16 mouse cellular contexts compared by ENCODE assay signal in the genomic region with DNA sequence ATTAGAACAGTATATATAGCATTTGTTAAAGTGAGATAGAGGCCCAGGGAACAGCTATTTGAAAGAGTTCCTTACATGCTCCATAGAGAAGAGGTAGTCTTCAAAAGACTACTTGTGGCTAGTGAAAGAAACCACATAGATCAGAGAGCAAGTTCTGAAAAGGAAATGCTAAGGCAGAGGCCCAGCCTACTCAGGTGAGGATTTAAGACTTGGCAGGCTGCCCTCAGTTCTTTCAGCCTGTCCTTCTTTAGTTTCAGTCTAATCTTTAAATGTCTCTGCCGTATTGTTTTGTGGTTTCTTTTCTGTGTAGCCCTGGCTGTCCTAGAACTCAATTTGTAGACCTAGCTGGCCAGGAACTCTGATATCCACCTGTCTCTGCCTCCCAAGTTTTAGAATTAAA.
DNase-seq lines count a peak whose midpoint lies in the region; TF ChIP-seq lines count a peak whose summit lies in the region.
"Had no signal": no experiment of that assay in that cellular context is flagged by ENCODE, and none has a peak within 500 bp of the region (broad histone marks: within the 10 kb centered on the region; RNA-seq: fewer than 3 reads in every experiment).

No protein-coding gene starts in this region.

- H3K4me1 ChIP-seq in MEL (ENCODE audit: control insufficient read depth in 1 of 2, insufficient read depth in 2 of 2, low read length in 2 of 2), result peaks cover 21 to 26% of the 10 kb centered on the region in 2 experiments
- H3K4me1 ChIP-seq: embryonic facial prominence, embryonic 15.5 days; limb, embryonic 12.5 days had no signal

- peak overlapping the region; percentile 49 for H3K27ac ChIP-seq in MEL (ENCODE audit: control insufficient read depth, low read depth, low read length)
- H3K27ac ChIP-seq: embryonic facial prominence, embryonic 15.5 days; heart, embryonic 13.5 days; limb, embryonic 12.5 days; liver, embryonic 14.5 days had no signal

- no peak for TF ChIP-seq RAD21 in MEL (IDR thresholded peaks at IDR 0.05; ENCODE audit: low read depth, low read length)

- DNase-seq in kidney, postnatal 14 days, result peak; percentile 27
- DNase-seq in kidney, adult 11 months, result no peak
- DNase-seq in A20 (ENCODE audit: low read depth, low spot score) (peak; percentile 16), MEL (ENCODE audit: low read depth, low spot score) (peak; percentile 93)
- peak; percentile 28 for DNase-seq in splenic B cell, adult 2 months (ENCODE audit: low read depth, low spot score)
- no peak for DNase-seq in layer of hippocampus, adult 9-11 months
- DNase-seq in adrenal gland, adult (ENCODE audit: inconsistent age in 2 of 2, low spot score in 1 of 2), result no peak
- DNase-seq: cerebellum, adult 11 months; cerebellum, postnatal 36 days; heart, postnatal 4 days; lung, postnatal 14 days had no signal

- H3K4me3 ChIP-seq in MEL (ENCODE audit: control insufficient read depth in 1 of 2, insufficient read depth in 1 of 2, low read depth in 2 of 2, low read length in 2 of 2), result no peak overlapping the region; a peak in 1 of 4 replicates
- H3K4me3 ChIP-seq: embryonic facial prominence, embryonic 15.5 days; heart, embryonic 13.5 days; limb, embryonic 12.5 days had no signal

- peak; percentile 43 to 62; a peak in 3 of 4 replicates for TF ChIP-seq EP300 in MEL (IDR thresholded peaks at IDR 0.05; ENCODE audit: low read depth in 1 of 2, low read length in 2 of 2)

- no peaks in the 10 kb centered on the region for H3K27me3 ChIP-seq in MEL (ENCODE audit: control insufficient read depth in 1 of 2, insufficient read depth in 2 of 2, low read length in 2 of 2)
- no peaks in the 10 kb centered on the region for H3K27me3 ChIP-seq in splenic B cell, adult 2 months (ENCODE audit: control insufficient read depth, insufficient read depth, low read length, poor library complexity, severe bottlenecking)
- H3K27me3 ChIP-seq: embryonic facial prominence, embryonic 15.5 days; heart, embryonic 13.5 days; limb, embryonic 12.5 days; Patski had no signal

- no peaks in the 10 kb centered on the region for H3K9me3 ChIP-seq in MEL (replicated peaks; ENCODE audit: insufficient read depth, low read length)

- no peak overlapping the region for H3K9ac ChIP-seq in MEL (ENCODE audit: control insufficient read depth, low read depth, low read length, poor library complexity, severe bottlenecking)
- H3K9ac ChIP-seq: embryonic facial prominence, embryonic 15.5 days; heart, embryonic 13.5 days; limb, embryonic 12.5 days; liver, embryonic 14.5 days had no signal

- TF ChIP-seq POLR2A in MEL (IDR thresholded peaks at IDR 0.05; ENCODE audit: control insufficient read depth in 1 of 2, insufficient read depth in 1 of 2, low read depth in 1 of 2, low read length in 2 of 2, poor library complexity in 1 of 2), result no peak

- TF ChIP-seq CTCF in MEL (IDR thresholded peaks at IDR 0.05 in 2 of 3, conservative IDR thresholded peaks at IDR 0.05 in 1 of 3; ENCODE audit: control insufficient read depth in 1 of 3, insufficient read depth in 1 of 3, low read depth in 2 of 3, low read length in 3 of 3, poor library complexity in 1 of 3, severe bottlenecking in 1 of 3), result no peak

- H3K79me2 ChIP-seq in MEL (ENCODE audit: control insufficient read depth, insufficient read depth, low read length, poor library complexity), result no peaks in the 10 kb centered on the region

- peaks cover 0 to 32% of the 10 kb centered on the region in 2 experiments; a peak in 3 of 4 replicates for H3K36me3 ChIP-seq in MEL (ENCODE audit: control insufficient read depth in 1 of 2, insufficient read depth in 2 of 2, low read length in 2 of 2)
- no peaks in the 10 kb centered on the region for H3K36me3 ChIP-seq in splenic B cell, adult 2 months (ENCODE audit: control insufficient read depth, insufficient read depth, low read length, poor library complexity, severe bottlenecking)
- H3K36me3 ChIP-seq: embryonic facial prominence, embryonic 15.5 days; limb, embryonic 12.5 days had no signal

TF ChIP-seq in MEL, 35 proteins besides CTCF, POLR2A, EP300 and RAD21:
- TF ChIP-seq SIN3A (IDR thresholded peaks at IDR 0.05; ENCODE audit: low read length), result peak; percentile 58; the same call in 1 of the 2 replicates
- peak; percentile 76 for TF ChIP-seq TBP (IDR thresholded peaks at IDR 0.05; ENCODE audit: low read depth, low read length)
- TF ChIP-seq ETS1 (IDR thresholded peaks at IDR 0.05; ENCODE audit: low read depth, low read length), result peak; percentile 72; the same call in 1 of the 2 replicates
- no peak for TF ChIP-seq CHD1 (IDR thresholded peaks at IDR 0.05; ENCODE audit: low read depth, low read length)
- TF ChIP-seq CHD2 (IDR thresholded peaks at IDR 0.05; ENCODE audit: low read length), result no peak
- no peak for TF ChIP-seq E2F4 (IDR thresholded peaks at IDR 0.05; ENCODE audit: borderline replicate concordance, low read depth, low read length)
- TF ChIP-seq POLR2AphosphoS5 (IDR thresholded peaks at IDR 0.05; ENCODE audit: borderline replicate concordance, low read depth, low read length), result no peak
- no peak for TF ChIP-seq MAX (IDR thresholded peaks at IDR 0.05; ENCODE audit: low read length)
- TF ChIP-seq USF1 (IDR thresholded peaks at IDR 0.05; ENCODE audit: low read depth, low read length), result no peak
- peak; percentile 64; the same call in 1 of the 2 replicates for TF ChIP-seq BHLHE40 (IDR thresholded peaks at IDR 0.05; ENCODE audit: borderline replicate concordance, low read depth, low read length)
- no peak for TF ChIP-seq SMC3 (IDR thresholded peaks at IDR 0.05; ENCODE audit: low read depth, low read length)
- TF ChIP-seq GATA1 (IDR thresholded peaks at IDR 0.05; ENCODE audit: low read depth, low read length), result peak; percentile 47; the same call in 1 of the 2 replicates
- TF ChIP-seq KAT2A (conservative IDR thresholded peaks at IDR 0.05; ENCODE audit: low read depth, low read length), result no peak
- TF ChIP-seq RCOR1 (IDR thresholded peaks at IDR 0.05; ENCODE audit: low read depth, low read length), result no peak; the same call in 1 of the 2 replicates
- TF ChIP-seq MAZ (IDR thresholded peaks at IDR 0.05; ENCODE audit: low read depth, low read length), result no peak
- no peak; the same call in 1 of the 2 replicates for TF ChIP-seq MAFK (IDR thresholded peaks at IDR 0.05; ENCODE audit: borderline replicate concordance, low read depth, low read length)
- TF ChIP-seq MXI1 (IDR thresholded peaks at IDR 0.05; ENCODE audit: low read depth, low read length), result no peak
- TF ChIP-seq GABPA (IDR thresholded peaks at IDR 0.05; ENCODE audit: low read depth, low read length), result no peak
- 0 out of 2 replicates have a peak, but pooled peaks have one; percentile 5 for TF ChIP-seq NRF1 (IDR thresholded peaks at IDR 0.05; ENCODE audit: insufficient read depth, low read depth, low read length, poor library complexity, severe bottlenecking)
- 0 out of 2 replicates have a peak, but pooled peaks have one; percentile 26 for TF ChIP-seq ELF1 (IDR thresholded peaks at IDR 0.05; ENCODE audit: low read depth, low read length)
- no peak for TF ChIP-seq MYB (IDR thresholded peaks at IDR 0.05; ENCODE audit: low read depth, low read length)
- no peak for TF ChIP-seq ZMIZ1 (IDR thresholded peaks at IDR 0.05; ENCODE audit: low read depth, low read length)
- TF ChIP-seq USF2 (IDR thresholded peaks at IDR 0.05; ENCODE audit: borderline replicate concordance in 1 of 2, insufficient read depth in 1 of 2, low read depth in 1 of 2, low read length in 2 of 2), result no peak
- no peak for TF ChIP-seq JUND (IDR thresholded peaks at IDR 0.05; ENCODE audit: low read depth, low read length)
- TF ChIP-seq MYC (IDR thresholded peaks at IDR 0.05; ENCODE audit: low read depth, low read length), result no peak
- TF ChIP-seq MEF2A (IDR thresholded peaks at IDR 0.05; ENCODE audit: extremely low read depth, insufficient replicate concordance, low read depth, low read length, poor library complexity, severe bottlenecking), result no peak
- TF ChIP-seq ZKSCAN1 (IDR thresholded peaks at IDR 0.05; ENCODE audit: low read depth, low read length), result no peak
- no peak for TF ChIP-seq HCFC1 (IDR thresholded peaks at IDR 0.05; ENCODE audit: low read depth, low read length)
- TF ChIP-seq ZC3H11A (IDR thresholded peaks at IDR 0.05; ENCODE audit: low read depth, low read length), result no peak
- TF ChIP-seq TAL1 (IDR thresholded peaks at IDR 0.05; ENCODE audit: low read length), result no peak; the same call in 1 of the 2 replicates
- no peak for TF ChIP-seq NELFE (IDR thresholded peaks at IDR 0.05; ENCODE audit: low read depth, low read length)
- 0 out of 2 replicates have a peak, but pooled peaks have one; percentile 54 for TF ChIP-seq UBTF (IDR thresholded peaks at IDR 0.05; ENCODE audit: borderline replicate concordance, insufficient read depth, low read depth, low read length)
- no peak for TF ChIP-seq ZNF384 (IDR thresholded peaks at IDR 0.05; ENCODE audit: low read depth, low read length)
- TF ChIP-seq TCF12 (IDR thresholded peaks at IDR 0.05; ENCODE audit: low read depth, low read length), result no peak
- no peak for TF ChIP-seq POLR2AphosphoS2 (IDR thresholded peaks at IDR 0.05; ENCODE audit: low read length)

Comparison
In these comparisons a context has a peak if more than half of its experiments do, and no peak if none do; other contexts are left out.
1. DNase-seq: peak in kidney, postnatal 14 days (single experiment), A20 (single experiment), MEL (single experiment) and splenic B cell, adult 2 months (single experiment); none in kidney, adult 11 months (single experiment), layer of hippocampus, adult 9-11 months (single experiment) and adrenal gland, adult (0 of 2).